Mouse (Mus musculus) left cerebral cortex, postnatal 4 days (tissue): ENCODE results near the gene Gss. TPM values are rescaled to one million over a fixed set of nuclear protein-coding genes. Genes with fewer than 3 reads are reported as not detected.
"Not testable (repeated sequence)": the region's sequence is repeated elsewhere in the genome, so short reads cannot be mapped to it uniquely, and the experiment has no call there.

ENCODE experiments used
- DNase-seq: peaks from one replicate; pipeline ENCODE4 v3.0.0-alpha.2; 2022
- intact Hi-C: fragments of 180-260 bp; cut with DNase I; formaldehyde crosslinking; loops from one replicate; pipeline ENCODE4 v1.15.1; 2025
- total RNA-seq, 2 experiments: library from RNA; stranded (reverse); gene quantifications; 2 replicates each; pipeline ENCODE4 v1.2.3; 2021

The Gss gene
- total RNA-seq, 2 experiments from 2014 or later = 9.4 to 11.9 TPM

DNA sequence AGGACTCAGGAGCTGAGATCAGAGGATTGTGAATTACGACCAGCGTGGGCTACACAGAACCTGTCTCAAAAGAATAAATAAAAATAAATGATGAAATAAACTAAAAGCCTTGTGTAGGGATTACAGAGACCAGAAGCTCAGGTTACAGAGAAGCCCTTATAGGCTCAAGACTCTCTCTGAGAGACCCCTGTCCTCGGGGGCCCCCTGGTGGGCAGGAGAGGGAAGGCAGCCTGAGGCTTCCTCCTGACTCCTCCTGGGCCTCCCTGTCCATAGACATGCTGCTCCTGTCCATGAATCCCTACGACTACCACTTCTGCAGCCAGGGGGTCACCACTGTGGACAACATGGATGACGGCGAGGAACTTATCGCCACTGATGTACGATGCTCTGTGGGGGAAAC lies 27.2 kb upstream of the Gss start:
- intact Hi-C loops = loop anchor here (2.0 kb wide), 1 partner anchor 103 kb away; the partner anchor contains the start of gene Acss2
- DNase-seq = peak; percentile 91

DNA sequence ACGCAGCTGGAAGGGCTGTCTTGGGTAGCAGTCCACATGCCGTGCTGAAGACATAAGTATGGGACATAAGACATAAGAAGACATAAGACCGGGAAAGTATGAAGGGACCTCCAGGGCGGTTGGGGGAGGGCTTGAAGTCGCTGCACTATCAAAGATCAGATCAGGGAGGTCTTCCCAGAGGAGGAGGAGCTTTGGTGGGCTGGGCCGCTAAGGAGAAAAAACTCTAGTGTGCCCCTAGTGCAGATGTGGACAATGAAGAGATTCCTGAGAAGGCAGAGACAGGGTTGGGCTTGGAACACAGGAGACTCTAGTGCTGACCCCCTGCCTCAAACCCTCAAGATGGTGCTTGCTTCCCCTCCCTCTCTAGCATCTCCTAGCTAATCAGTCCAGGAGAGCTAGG lies 24.4 kb upstream of the Gss start:
- intact Hi-C loops = no loop called here
- no peak for DNase-seq

DNA sequence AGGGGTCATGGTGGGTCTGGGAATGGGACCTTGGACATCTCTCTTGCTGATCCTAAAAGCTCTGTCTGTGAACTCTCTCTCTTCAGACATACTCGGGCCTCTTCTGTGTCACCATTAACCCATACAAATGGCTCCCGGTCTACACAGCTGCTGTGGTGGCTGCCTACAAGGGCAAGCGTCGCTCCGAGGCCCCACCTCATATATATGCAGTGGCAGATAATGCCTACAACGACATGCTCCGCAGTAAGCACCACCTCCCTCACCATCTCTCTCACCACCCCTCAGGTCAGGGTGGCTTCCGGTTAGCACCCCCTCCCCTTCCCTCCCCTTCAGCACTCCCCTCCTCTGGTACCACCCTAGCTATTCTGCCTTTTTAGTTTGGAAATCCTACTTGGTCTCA lies 21.3 kb upstream of the Gss start:
- intact Hi-C loops = no loop called here

DNA sequence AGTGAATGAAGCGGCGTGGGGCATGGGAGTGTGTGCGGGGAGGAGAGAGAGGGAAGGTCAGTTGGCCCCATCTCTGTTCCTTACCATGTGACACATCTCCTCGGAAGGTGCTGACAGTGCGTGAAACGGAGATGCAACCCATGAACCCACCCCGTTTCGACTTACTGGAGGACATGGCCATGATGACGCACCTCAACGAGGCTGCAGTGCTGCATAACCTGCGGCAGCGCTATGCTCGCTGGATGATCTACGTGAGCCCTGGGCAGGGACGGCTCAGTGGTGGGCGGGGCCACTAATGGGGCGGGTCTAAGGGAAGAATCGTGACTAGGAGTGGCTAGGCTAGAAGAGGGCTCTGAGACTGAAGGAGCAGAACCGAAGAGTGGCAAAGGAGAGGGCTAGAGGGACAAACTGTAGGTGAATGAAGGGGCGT lies 20.7 kb upstream of the Gss start:
- intact Hi-C loops = no loop called here
- DNase-seq = no peak

More for the DNA sequence above, 21.3 kb upstream of the Gss start:
- no peak for DNase-seq

DNA sequence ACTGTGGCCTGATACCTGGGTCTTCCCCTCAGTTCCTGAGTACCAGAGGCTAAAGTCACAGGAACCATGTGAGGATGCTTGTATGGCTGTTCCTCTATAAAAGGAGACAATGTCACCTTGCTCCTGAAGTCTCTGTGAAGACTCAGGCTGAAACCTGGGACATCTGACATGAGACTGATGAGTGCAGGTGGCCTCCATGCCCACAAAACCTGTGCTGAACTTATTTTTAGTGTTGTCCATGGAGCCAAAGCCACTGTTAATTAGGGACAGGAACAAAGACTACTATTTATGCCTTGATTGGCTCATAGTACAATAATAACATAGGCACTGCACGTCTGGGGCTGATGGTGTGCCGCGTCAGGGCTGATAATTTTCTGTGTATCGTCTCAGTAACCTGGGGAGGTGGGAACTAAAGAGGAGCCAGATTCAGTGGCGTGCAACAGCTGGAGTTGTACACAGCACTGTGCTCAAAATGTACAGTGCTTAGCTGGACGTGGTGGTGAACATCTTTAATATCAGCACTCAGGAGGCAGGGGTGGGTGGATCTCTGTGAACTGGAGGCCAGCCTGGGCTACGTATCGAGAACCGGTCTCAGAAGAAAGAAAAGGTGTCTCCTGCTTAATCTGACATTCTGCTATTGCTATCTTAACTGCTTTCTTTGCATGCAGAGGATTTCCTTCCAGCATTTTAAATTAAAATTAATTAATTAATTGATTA lies 19.4 kb upstream of the Gss start:
- no peak for DNase-seq
- intact Hi-C loops = no loop called here

DNA sequence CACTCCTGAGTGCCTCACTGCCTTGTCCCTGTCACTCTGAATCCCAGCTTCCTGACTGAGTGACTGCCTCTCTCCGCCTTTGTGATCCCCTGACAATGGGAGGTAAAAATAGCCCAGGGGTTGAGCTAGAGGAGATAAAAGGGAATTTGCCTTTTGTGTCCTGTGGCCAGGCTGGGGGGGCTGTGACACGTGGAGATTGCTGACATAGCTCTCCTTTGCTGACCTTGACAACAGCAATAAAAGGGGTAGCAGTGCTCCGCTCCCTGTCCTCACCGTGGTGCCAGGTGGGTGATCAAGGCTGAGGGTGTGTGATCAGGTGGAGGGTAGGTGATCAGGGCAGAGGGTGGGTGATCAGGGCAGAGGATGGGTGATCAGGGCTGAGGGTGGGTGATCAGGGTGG lies 18.4 kb upstream of the Gss start, which contains the start of gene Myh7b:
Gene Myh7b, plus strand, starts transcription at position 235 of the 400 bp plus-strand sequence.
- intact Hi-C loops = no loop called here
- DNase-seq = no peak

DNA sequence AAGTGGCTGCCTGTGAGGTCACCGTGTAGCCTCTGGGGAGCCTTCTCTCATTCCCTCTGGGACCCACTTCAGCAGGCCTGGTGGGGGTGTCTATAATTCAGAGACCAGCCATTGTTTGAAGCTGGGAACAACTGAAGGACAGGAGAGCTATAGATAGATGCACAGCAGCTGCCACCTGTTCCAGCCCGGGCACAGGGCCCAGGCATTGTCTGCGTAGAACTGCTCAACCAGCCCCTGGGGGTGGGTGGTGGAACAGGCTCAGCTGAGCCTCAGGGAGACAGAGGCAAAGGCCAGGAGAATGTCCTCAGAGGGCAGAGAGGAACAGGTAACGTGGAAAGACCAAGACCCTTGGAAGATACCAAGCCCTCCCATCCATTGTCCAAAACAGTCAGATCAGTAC lies 13.8 kb upstream of the Gss start:
- intact Hi-C loops = no loop called here
- no peak for DNase-seq

DNA sequence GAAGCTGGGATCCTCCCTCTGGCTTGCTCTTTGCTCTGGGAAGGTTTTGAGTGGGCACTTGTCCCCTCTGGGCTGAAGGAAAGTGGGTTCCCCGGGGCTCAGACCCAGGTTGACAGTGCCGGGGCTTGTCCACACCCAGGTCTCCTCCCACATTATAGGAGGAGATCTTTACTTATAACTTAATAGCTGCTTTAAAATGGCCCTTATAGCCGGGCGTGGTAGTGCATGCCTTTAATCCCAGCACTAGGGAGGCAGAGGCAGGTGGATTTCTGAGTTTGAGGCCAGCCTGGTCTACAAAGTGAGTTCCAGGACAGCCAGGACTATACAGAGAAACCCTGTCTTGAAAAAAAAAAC lies 12.6 kb upstream of the Gss start:
- intact Hi-C loops, DNase-seq: not testable (repeated sequence)

DNA sequence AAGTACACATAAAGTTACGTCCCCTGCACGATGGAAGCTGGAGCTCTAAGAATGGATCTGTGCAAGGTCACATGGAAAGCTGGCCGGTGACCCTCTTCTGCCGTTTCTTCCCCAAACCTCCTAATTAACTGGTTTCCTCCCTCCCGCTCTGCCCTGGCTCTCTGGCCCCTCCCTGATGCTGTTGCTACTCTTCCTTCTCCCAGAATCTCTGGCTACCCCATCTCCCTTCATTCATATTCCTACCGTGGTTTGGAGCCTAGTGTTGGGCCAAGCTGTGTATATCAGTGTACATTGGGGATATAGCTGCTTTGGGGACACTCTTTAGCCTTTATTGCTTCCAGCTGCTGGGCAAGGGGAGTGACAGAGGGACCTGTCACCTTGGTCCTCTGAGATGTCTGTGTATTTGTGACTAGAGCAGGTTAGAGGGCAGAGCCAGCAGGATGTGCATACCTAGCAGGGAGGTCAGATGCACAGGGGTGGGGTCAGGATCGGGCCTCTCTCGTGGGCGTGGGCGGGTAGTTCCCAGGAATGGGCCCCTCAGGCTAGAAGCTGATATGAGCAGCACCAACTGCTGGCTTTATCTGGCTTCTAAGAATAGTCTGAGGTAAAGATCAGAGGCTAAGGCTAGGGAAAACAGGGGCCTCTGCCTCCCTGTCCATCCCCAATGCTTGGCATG lies 12.1 kb upstream of the Gss start:
- intact Hi-C loops = no loop called here
- DNase-seq = no peak

DNA sequence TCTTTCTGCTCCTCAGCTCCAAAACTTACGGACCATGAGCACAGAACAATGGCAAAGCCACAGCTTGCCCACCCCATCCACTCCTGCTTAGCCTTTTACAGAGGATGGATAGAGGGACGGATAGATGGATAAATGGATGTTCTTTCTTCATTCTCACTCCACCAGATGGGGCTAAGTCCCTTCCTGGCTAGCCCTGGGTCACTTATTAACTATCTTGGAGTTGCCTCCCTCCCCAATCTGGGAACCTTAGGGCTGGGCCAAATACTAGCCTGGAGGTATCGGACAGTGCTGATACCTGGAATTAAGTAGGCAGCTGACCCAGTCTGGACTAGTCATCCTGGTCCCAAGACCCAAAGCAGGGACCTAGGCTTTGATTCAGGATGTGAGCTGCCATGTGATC lies 11.1 kb upstream of the Gss start:
- intact Hi-C loops = no loop called here
- DNase-seq = no peak

DNA sequence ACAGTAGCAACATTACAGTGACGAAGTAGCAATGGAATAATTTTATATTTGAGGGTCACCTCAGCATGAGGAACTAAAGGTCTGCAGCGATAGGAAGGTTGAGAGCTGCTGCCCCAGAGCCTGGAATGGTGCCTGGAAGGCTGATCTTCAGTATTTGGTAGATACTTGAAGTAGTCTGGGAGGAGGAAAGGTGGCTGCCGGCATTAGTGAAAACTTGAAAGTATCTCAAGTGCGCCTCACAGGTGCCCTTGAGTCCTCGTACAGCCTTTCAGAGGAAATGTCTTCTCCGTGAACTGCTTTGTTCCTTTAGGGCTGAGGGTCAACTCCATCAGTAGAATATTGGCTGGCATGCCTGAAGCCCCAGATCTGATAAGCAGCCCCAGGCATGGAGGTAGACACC lies 2.9 kb upstream of the Gss start:
- no peak for DNase-seq
- intact Hi-C loops = no loop called here

DNA sequence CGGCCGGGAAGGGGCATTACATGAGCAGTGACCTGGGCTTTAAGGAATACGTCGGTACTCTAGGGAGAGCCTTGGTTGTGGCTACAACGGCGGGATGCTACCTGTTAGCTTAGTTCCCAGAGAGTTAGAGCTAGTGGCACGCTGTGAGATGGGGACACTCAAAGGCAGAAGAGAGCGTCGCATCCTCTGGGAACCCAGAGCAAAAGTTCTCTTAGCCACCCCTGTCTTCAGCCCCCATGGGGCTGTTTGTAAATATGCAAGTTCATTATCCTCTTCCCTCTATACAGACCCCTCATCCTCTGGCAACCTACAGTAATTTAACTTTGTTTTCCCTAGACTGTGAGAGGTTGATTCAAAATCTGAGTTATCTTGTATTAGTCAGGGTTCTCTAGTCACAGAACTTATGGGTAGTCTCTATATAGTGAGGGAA lies 259 bp upstream of the Gss start:
- intact Hi-C loops = no loop called here
- DNase-seq = no peak

DNA sequence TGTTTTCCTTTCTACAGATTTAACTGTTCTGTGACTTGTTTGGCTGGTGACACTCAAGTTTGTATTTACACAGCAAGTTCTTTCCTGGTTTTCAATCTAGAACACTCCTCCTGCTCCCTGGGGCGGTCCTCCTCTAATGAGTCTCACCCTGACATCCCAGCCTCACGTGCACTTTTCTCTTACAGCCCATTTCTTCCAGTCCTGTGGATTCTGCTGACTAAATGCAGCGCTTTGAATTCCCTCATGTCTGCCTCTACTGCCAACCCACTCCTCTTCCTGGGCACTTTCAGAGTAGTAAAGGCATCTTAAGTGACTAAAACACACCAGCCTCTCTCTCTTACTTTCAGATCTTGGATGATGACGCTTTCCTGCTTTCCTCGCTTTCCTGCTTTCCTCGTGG lies 934 bp downstream of the Gss start:
- no peak for DNase-seq
- intact Hi-C loops = no loop called here

DNA sequence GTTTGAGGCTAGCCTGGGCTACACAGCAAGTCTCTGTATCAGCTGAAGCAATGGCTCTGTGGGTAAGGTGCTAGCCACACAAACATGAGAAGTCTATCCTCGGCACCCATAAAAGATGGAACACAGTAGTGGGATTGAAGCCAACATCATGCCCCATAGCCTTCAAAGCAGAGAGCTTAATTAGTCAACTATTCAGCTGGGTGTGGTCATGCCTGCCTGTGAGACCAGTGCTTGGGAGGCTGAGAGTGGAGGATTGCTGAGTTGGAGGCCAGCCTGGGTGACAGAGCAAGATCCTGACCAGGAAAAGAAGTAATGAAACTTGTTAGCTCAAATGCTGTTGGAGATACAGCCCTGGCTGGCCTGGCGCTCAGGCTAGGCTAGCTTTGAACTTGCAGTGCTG lies 1.7 kb downstream of the Gss start:
- intact Hi-C loops = no loop called here
- no peak for DNase-seq

DNA sequence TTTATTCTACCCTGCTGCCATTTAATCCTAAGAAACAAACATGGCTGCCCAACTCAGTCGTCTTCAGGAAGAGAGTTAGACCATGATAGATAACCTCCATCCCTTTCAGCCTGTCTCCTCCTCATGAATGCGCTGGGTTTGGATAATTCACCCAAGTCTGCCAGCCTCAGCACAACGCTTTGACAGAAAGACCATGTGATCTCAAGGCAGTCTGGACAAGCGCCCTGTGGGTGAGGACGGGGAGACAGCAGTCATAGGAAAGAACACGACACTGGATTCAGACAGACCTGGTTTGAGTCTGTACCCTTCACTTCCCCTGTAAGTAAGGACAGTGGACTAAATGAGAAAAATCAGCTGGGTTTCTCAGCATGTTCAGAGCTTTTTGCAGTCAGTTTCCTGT lies 3.1 kb downstream of the Gss start:
- DNase-seq = no peak
- intact Hi-C loops = loop anchor here (5.0 kb wide), 1 partner anchor 72 kb away; the partner anchor contains the start of genes Acss2 and Ggt7

DNA sequence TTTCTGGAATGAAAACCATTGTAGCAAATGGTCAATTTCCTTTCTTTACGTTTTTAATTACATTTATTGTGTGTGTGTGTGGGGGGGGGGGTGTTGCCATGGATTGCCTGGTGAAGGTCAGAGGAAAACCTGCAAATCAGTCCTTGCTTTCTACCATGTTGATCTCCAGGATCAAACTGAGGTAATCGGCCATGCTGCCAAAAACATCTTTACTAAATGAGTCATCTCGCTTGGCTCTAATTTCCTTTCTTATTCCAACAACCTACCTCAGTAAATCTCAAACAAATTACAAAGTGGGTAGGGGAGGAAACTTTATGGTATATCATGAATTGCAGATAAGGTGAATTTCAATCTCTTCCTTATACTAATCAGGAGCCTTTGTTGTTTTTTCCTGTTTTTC lies 4.5 kb downstream of the Gss start:
- no peak for DNase-seq
- intact Hi-C loops = loop anchor here (5.0 kb wide), 1 partner anchor 71 kb away; the partner anchor contains the start of genes Acss2 and Ggt7

DNA sequence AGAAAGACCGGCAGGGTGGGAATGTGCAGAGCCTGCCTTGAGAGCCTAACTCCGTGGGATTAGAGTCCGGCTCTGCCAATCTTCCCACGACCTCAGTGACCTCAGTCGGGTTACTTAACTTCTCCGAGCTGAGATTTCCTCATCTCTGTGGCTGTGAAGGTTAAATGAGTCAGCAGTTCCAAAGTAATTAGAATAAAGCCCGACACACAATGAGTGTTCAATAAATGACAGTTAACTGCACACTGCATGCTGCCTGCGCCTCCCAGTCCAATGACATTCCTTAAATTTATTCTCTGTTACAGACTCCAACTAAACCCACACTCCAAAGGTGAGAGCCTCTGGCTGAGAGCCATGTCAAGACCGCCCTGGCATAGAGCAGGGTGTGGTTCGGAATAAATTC lies 7.1 kb downstream of the Gss start:
- intact Hi-C loops = loop anchor here (5.0 kb wide), 1 partner anchor 68 kb away; the partner anchor contains the start of genes Acss2 and Ggt7
- DNase-seq = no peak

DNA sequence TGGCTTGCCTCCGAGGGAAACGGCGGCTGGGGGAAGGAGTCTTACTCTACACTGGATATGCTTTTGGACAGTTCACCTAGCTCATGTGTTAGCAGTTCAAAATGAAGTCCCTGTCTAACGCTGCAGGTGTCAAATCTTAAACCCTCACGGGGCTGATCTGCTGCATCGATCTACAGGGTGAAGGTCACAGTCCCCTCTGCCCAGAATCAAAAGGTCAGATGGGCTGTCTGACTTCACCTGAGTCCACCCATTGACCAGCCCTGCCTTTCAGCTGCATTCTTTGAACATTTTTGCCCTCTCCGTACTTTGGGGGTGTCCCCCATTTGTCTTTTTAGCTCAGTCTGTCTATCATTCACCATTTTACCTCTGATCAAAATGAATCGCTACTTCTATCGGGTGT lies 7.5 kb downstream of the Gss start:
- intact Hi-C loops = loop anchor here (5.0 kb wide), 1 partner anchor 68 kb away; the partner anchor contains the start of genes Acss2 and Ggt7
- no peak for DNase-seq

DNA sequence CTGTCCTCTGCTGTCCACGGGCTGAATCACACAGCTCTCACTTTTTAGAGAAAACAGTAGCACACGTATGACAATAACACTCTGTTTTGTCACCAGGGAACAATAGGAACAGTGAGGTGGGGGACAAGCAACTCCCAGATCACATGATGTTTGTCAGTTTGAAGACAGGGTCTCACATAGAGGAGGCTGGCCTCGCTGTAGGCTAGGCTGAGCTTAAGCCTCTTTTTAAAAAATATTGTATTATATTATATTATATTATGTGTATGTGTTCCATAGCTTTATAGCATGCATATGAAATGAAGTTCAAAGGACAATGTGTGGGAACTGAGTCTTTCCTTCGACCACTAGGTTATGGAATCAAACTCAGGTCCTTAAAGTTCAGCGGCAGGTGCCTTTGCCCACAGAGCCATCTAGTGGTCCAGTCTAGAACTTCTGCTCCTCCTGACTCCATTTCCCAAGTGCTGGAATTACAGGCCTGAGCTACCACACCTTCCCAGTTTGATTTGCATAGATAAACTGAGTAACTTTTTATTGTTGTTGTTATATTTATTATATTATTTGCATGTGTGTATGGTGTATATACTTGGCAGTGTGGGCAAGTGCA lies 8.6 kb downstream of the Gss start:
- DNase-seq = peak; percentile 53
- intact Hi-C loops = no loop called here

DNA sequence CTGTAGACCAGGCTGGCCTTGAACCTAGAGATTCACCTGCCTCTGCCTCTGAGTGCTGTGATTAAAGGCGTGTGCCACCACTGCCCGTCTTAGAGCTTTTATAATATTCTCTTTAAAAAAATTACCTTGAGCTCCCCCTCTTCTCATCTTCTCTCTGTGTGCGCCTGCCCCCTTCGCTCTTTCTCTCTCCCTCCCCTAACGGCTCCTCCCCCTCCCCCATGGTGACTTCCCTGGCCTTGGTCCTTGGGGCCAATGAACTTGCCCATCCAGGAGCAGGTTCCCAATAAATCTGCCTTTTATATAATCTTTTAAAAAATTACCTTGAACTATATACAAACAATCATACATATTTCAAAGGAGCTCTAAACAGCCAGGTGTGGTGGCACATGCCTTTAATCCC lies 9.6 kb downstream of the Gss start:
- DNase-seq = no peak
- intact Hi-C loops = no loop called here

DNA sequence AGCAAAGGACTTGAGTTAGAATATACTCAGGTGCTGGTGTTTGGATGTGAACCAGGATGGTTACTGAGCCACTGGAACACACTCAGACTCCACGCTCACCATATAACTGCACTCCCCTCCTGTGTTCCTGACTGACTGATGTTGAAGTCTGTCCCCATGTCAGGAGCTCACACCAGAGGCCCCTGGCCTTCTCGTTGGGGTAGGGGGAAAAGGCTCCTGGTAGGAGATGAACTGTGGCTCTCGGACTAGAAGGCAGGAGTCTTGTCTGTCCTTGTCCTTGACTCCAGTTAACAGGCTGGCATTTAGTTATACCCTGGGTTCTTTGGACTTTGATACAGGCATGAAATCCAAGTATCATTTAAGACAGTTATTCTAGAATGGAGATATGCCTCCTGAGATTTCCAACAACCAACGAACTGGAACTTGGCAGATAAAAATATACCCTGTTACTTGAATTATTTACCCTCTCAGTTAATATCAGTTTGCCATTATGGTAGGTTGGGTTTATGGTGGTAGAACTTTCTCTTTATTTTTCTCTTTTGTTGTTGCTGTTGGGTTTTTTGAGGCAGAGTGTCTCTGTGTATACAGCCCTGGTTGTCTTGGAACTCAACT lies 10.1 kb downstream of the Gss start:
- DNase-seq = no peak
- intact Hi-C loops = no loop called here
